Mouse (Mus musculus): ENCODE results near the gene Grasp. TPM values are rescaled to one million over a fixed set of nuclear protein-coding genes. Genes with fewer than 3 reads are reported as not detected.

Grasp gene
- total and polyA plus RNA-seq, 3 experiments = 2.3 to 6.7 (median 2.4) TPM

- peak; percentile 92 to 94 for TF ChIP-seq CTCF (conservative IDR thresholded peaks at IDR 0.05 in 1 of 2, IDR thresholded peaks at IDR 0.05 in 1 of 2; ENCODE audit: low read depth in 2 of 2, low read length in 2 of 2)
- TF ChIP-seq RAD21 (IDR thresholded peaks at IDR 0.05; ENCODE audit: low read depth, low read length) = peak; percentile 88
- peak; percentile 89 for TF ChIP-seq SMC3 (IDR thresholded peaks at IDR 0.05; ENCODE audit: low read depth, low read length)
- TF ChIP-seq CHD2 (IDR thresholded peaks at IDR 0.05; ENCODE audit: low read length) = no peak
- Histone ChIP-seq H3K79me2 (replicated peaks; ENCODE audit: control insufficient read depth, extremely low read depth, insufficient read depth, poor library complexity, severe bottlenecking) (no peaks in the 10 kb centered on the region), H3K36me3 (replicated peaks in 1 of 2; ENCODE audit: control insufficient read depth in 1 of 2, insufficient read depth in 1 of 2, low read length in 1 of 2) (peaks cover 16 to 25% of the 10 kb centered on the region in 2 experiments), H3K4me3 (replicated peaks in 1 of 3; ENCODE audit: low read depth in 2 of 3, low read length in 2 of 3, poor library complexity in 1 of 3) (no peak overlapping the region), H3K27ac (ENCODE audit: insufficient read depth, low read depth) (no peak overlapping the region), H3K4me2 (ENCODE audit: insufficient read depth, low read depth, poor library complexity, severe bottlenecking) (no peak overlapping the region), H3K9ac (ENCODE audit: insufficient read depth, low read depth) (no peak overlapping the region), H3K27me3 (replicated peaks) (no peaks in the 10 kb centered on the region), H3K4me1 (ENCODE audit: control insufficient read depth in 1 of 2, insufficient read depth in 2 of 2) (peaks cover 4% of the 10 kb centered on the region in 2 experiments; a peak in 2 of 4 replicates), H3K9me3 (replicated peaks; ENCODE audit: low read length) (no peaks in the 10 kb centered on the region)
- in situ Hi-C loops (cut with MboI; ENCODE audit: low pct_ligation_motif_present, low pct_unique_long_range_greater_than_20kb, low sequenced_read_pairs) = no loop called here
- dilution Hi-C loops (cut with MboI; ENCODE audit: extremely low pct_ligation_motif_present, extremely low pct_unique_long_range_greater_than_20kb, low sequenced_read_pairs) = no loop called here
- DNase-seq (ENCODE audit: extremely low read depth) = peak; percentile 88
These were observed 13.8 kb upstream of the Grasp start for GRCm38 (mm10) chr15:101210228-101210627.

GRCm38 (mm10) chr15:101210998-101211613, 12.9 kb upstream of the Grasp start:
- no peak for TF ChIP-seq MAFK (IDR thresholded peaks at IDR 0.05; ENCODE audit: insufficient replicate concordance, low read length)
- TF ChIP-seq UBTF (IDR thresholded peaks at IDR 0.05; ENCODE audit: low read depth, low read length) = no peak
- no peak for TF ChIP-seq TCF12 (IDR thresholded peaks at IDR 0.05; ENCODE audit: low read depth, low read length)
- TF ChIP-seq MXI1 (IDR thresholded peaks at IDR 0.05; ENCODE audit: low read depth, low read length) = no peak
- no peak for TF ChIP-seq EP300 (IDR thresholded peaks at IDR 0.05; ENCODE audit: low read length)
- TF ChIP-seq ETS1 (conservative IDR thresholded peaks at IDR 0.05; ENCODE audit: low read depth, low read length) = no peak
- TF ChIP-seq USF1 (IDR thresholded peaks at IDR 0.05; ENCODE audit: low read depth, low read length) = no peak
- no peak for TF ChIP-seq TBP (conservative IDR thresholded peaks at IDR 0.05; ENCODE audit: low read depth, low read length)
- no peak for TF ChIP-seq KAT2A (IDR thresholded peaks at IDR 0.05; ENCODE audit: insufficient replicate concordance, low read length)
- TF ChIP-seq NELFE (IDR thresholded peaks at IDR 0.05; ENCODE audit: low read depth, low read length) = no peak
- TF ChIP-seq ELF1 (IDR thresholded peaks at IDR 0.05; ENCODE audit: low read depth, low read length) = no peak
- no peak for TF ChIP-seq HCFC1 (IDR thresholded peaks at IDR 0.05; ENCODE audit: low read depth, low read length)
- TF ChIP-seq CHD2 (IDR thresholded peaks at IDR 0.05; ENCODE audit: low read length) = no peak
- TF ChIP-seq MAZ (IDR thresholded peaks at IDR 0.05; ENCODE audit: low read depth, low read length) = no peak
- TF ChIP-seq MEF2A (IDR thresholded peaks at IDR 0.05; ENCODE audit: borderline replicate concordance, low read depth, low read length) = no peak
- TF ChIP-seq SMC3 (IDR thresholded peaks at IDR 0.05; ENCODE audit: low read depth, low read length) = no peak
- TF ChIP-seq USF2 (conservative IDR thresholded peaks at IDR 0.05; ENCODE audit: low read depth, low read length) = no peak
- in situ Hi-C loops (cut with MboI; ENCODE audit: low pct_ligation_motif_present, low pct_unique_long_range_greater_than_20kb, low sequenced_read_pairs) (no loop called here), dilution Hi-C loops (cut with MboI; ENCODE audit: extremely low pct_ligation_motif_present, extremely low pct_unique_long_range_greater_than_20kb, low sequenced_read_pairs) (no loop called here)
- no peak for DNase-seq (ENCODE audit: extremely low read depth)
- Histone ChIP-seq H3K4me3 (replicated peaks in 1 of 3; ENCODE audit: low read depth in 2 of 3, low read length in 2 of 3, poor library complexity in 1 of 3) (no peak overlapping the region), H3K9ac (ENCODE audit: insufficient read depth, low read depth) (no peak overlapping the region), H3K79me2 (replicated peaks; ENCODE audit: control insufficient read depth, extremely low read depth, insufficient read depth, poor library complexity, severe bottlenecking) (no peaks in the 10 kb centered on the region), H3K4me1 (ENCODE audit: control insufficient read depth in 1 of 2, insufficient read depth in 2 of 2) (peaks cover 4% of the 10 kb centered on the region in 2 experiments; a peak in 2 of 4 replicates), H3K4me2 (ENCODE audit: insufficient read depth, low read depth, poor library complexity, severe bottlenecking) (no peak overlapping the region), H3K27me3 (replicated peaks) (no peaks in the 10 kb centered on the region), H3K9me3 (replicated peaks; ENCODE audit: low read length) (no peaks in the 10 kb centered on the region), H3K36me3 (replicated peaks in 1 of 2; ENCODE audit: control insufficient read depth in 1 of 2, insufficient read depth in 1 of 2, low read length in 1 of 2) (peaks cover 16 to 25% of the 10 kb centered on the region in 2 experiments), H3K27ac (ENCODE audit: insufficient read depth, low read depth) (no peak overlapping the region)
